Mouse (Mus musculus) frontal cortex, adult 2 months (tissue): ENCODE results near the gene Smdt1. TPM values are rescaled to one million over a fixed set of nuclear protein-coding genes. Genes with fewer than 3 reads are reported as not detected.
"Not testable (repeated sequence)": the region's sequence is repeated elsewhere in the genome, so short reads cannot be mapped to it uniquely, and the experiment has no call there.

Experiments used
- DNase-seq, 2 experiments: peaks; one replicate each; pipeline ENCODE4 v3.0.0; 2022; ENCODE audit warnings: low spot score in 1 of 2; ENCODE audit errors: extremely low spot score in 1 of 2
- polyA plus RNA-seq: library from polyadenylated mRNA; depleted of rRNA; stranded (reverse); fragments of >200 nt; gene quantifications from 2 replicates; pipeline ENCODE4 v1.2.3, GENCODE M21; 2012

Smdt1 gene
- polyA plus RNA-seq, 1 experiment: 288 TPM

DNA sequence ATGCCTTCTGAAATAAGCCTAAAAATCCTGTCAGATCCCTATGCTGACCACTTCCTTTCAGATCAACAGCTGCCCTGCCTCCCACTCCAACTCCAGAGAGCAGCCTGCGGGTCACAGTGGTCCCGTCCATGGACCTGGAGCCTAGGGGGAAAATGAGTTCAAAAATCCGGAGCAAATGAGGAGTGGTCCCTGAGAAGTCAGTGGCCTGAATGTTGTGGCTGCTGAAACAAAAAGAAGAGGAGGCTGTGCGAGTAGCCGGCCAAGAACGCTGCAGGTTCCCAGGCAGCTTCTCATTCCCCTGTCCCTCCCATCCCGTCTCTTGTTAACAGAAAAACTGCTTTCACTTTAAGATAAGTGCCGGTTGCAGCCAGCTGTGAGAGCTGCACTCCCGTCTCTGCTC is 25.8 kb downstream of the Smdt1 start:
- DNase-seq: not testable (repeated sequence)

GRCm38 (mm10) chr15:82368146-82368545 is 29.4 kb downstream of the Smdt1 start:
- no peak for DNase-seq

- no peak for DNase-seq
Observed at GRCm38 (mm10) chr15:82368851-82369250, 30.1 kb downstream of the Smdt1 start.

- no peak for DNase-seq
Observed at GRCm38 (mm10) chr15:82372446-82372845, 33.7 kb downstream of the Smdt1 start.

- no peak for DNase-seq
Observed at GRCm38 (mm10) chr15:82372991-82373390, 34.2 kb downstream of the Smdt1 start.

GRCm38 (mm10) chr15:82374437-82374836 is 35.7 kb downstream of the Smdt1 start:
- DNase-seq: no peak

GRCm38 (mm10) chr15:82375855-82376254 is 37.1 kb downstream of the Smdt1 start:
- DNase-seq: no peak

DNA sequence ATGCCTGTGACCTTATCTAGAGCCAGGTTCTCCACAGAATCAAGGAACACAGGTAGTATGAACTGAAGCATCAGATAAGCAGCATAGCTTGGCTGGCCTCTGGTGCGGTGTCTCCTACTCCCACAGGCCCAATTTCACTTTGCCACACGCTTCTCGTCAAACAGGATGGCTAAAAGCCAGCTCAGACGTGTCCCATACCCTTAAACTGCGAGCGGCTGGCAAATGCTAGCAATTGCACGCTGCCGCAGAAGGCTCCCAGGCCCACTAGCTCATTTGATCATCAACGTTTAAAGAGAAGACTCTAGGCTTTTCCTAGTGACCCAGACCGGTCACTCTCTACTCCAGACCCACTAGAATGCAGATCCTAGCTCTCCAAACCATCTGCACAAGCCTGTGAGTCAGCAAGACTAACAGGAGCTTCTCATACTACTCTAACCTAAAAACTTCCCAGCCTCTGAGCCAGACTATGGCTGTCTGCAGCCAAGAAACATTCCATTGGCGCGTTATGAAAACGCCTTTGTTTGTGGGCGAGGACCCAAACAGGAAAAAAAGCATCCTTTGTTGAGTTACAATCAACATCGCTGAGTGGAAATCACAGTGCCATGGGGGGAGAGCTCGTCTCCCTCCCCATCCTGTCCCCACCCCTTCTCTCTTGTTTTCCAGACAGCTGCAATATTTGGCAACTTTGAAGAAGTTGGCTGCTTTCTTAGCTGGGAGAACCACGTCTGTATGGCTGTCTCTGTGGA is 37.8 kb downstream of the Smdt1 start:
- DNase-seq: peak; percentile 63 to 73

- DNase-seq: no peak
Observed at GRCm38 (mm10) chr15:82377701-82378100, 38.9 kb downstream of the Smdt1 start.

GRCm38 (mm10) chr15:82378261-82379180 is 39.8 kb downstream of the Smdt1 start:
- no peak for DNase-seq

DNA sequence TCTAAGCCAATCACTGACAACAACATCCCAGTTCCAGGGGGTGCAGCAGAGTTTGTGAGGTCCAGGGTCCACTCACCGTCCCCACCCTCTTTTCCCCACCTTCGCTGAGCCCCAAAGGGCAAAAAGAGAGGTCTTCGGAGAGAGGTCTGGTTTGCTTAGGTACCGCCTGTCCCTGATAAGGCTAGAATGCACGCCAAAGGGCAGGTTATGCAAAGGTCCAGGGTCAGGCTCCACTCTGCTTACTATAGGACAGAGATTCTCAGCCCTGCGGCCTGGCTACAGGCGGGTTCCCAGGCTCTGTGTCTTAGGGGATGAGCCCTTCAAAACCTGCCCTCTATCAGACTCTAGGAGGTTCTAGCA is 40.7 kb downstream of the Smdt1 start:
- no peak for DNase-seq

DNA sequence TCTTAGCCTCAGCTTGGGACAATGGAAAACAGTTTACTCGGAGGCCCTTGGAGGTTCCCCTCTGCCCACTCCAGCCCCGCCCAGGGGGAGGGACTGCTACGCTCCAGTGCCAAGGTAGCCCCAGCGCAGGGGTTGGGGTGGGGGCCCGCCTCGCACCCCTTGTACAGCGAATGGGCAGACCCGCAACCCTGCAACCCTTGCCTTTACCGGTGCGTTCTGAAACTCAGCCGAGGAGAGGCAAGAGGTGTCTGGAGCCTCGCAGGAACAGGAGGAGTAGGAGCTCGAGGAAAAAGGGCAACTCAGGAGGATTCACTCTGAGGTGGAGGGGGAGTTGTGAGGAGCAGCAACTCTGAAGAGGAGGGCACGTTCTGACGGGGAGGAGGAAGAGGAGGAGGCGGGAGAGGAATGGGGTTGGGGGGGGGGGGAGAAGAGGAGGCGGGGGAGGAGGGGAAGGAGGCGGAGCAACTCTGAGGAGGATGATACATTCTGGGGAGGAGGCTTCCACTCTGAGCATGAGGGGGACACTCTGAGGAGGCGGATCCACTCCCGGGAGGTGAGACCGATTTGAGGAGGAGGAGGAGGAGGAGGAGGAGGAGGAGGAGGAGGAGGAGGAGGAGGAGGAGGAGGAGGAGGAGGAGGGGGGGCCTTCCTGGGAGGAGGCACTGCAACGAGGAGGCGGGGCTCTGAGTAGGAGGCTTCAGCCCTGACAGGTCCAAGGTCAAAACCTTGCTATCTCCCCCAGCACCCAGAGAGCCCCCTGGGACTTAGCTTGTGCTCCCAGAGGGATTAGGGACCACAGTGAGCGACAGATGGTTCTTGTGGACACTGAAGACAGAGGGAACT is 41.3 kb downstream of the Smdt1 start, which contains the start of gene Cyp2d22:
Gene Cyp2d22 (minus strand): TSS at position 390 of the 843 bp plus-strand sequence.
- DNase-seq: peak in 1 of 2 experiments; percentile 30

DNA sequence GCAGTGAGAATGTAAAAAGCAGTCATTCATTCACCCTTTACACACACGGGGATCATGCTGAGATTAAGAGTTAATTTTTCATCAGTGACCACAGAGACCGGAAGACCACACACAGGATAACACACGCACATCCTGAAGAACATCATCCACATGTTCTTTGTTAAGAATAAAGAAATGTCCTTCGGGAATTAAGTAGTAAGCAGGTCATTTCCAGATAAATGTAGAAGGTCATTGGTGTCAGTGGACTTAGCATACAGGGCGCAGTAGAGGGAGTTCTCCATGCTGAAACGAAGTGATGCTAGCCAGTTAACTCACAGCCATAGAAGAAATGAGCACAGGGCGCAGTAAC is 41.9 kb downstream of the Smdt1 start:
- no peak for DNase-seq

- no peak for DNase-seq
Observed at GRCm38 (mm10) chr15:82382441-82382840, 43.7 kb downstream of the Smdt1 start.

DNA sequence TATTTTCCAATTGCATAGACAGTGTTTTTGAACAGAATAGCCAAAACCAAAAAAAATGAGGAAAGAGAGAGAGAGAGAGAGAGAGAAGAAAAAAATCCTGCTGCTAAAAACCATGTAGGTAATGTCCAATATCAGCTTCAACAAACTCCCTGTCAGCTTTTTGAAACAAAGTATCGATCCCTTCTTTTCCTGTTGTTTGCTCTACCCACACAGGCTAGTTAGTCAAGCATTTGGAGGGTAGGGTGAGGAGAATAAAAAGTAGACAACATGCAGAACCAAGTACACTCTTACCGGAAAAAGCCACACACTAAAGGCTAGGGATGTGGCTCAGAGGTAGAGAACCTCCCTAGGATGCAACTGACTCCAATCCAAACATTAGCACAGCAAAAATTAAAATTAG is 47.0 kb downstream of the Smdt1 start:
- DNase-seq: no peak

- DNase-seq: not testable (repeated sequence)
Observed at GRCm38 (mm10) chr15:82389916-82390315, 51.2 kb downstream of the Smdt1 start.

DNA sequence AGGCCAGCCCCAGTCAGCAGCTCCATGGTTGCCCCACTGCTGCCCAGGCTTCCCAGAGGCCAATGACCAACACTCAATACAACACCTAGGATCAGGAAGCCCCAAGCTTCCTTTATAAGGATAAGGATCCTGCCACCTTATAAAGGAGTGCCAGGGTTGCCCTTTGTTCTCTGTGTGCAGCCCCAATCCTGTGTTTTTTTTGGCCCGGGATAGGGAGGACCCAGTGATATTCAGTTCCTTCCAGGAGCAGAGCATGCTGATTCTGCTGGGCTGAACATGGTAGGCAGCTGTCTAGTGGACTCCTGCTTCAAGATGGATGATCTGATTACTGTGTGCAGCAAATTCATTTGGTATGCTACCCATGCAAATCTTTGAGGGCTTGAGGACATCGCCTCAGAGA is 55.2 kb downstream of the Smdt1 start, which contains the start of gene Cyp2d11:
Gene Cyp2d11 (minus strand): TSS at position 101 of the 400 bp plus-strand sequence.
- not testable (repeated sequence) for DNase-seq

- DNase-seq: not testable (repeated sequence)
Observed at GRCm38 (mm10) chr15:82395955-82396354, 57.2 kb downstream of the Smdt1 start.
